Mouse (Mus musculus): ENCODE results near the gene Papss2. TPM values are rescaled to one million over a fixed set of nuclear protein-coding genes. Genes with fewer than 3 reads are reported as not detected.
A peak's percentile ranks its signal among the peaks of the same experiment; 100 is the strongest.

The Papss2 gene
- polyA plus RNA-seq, 1 experiment from 2014 or later, result 5.5 TPM

DNA sequence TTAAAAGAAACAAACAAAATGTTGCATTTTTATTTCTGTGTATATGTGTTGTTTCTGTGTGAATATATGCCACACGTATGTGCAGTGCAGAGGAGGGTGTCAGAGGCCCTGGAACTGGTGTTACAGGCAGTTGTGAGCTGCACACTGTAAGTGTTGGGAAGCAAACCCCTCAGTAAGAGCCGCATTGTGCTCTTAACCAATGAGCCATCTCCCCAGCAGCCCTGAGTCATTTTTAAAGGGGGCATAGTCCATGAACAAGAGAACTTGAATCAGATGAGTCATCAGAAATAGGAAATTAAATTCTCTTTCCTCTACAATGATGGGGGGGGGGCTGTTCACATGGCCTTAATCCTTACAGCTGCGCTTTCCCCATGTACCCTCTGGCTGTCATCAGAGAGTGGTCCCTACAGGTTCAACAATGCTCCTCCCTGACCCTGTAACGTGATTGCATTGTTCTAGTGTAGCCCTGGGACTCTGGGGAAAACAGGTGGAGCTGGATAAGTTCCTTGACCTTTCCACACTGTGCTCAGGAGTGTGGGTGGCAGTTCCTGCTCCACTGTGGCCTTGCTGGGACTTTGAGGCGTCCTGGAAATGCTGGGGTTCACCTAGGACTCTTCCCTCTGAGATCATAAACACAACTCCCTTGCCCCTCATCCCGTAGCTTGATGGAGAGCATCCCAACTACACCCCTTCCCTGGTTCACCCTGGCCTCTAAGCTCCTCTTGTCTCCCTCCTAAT lies 5.6 kb downstream of the Papss2 start:
- 68% methylated on average over 6 of the region's 6 CpGs for WGBS

GRCm38 (mm10) chr19:32603466-32603865 lies 7.9 kb downstream of the Papss2 start:
- no peak for DNase-seq (ENCODE audit: low spot score)
- H3K4me3 ChIP-seq (ENCODE audit: low read depth, low read length), result no peak overlapping the region
- H3K4me2 ChIP-seq (ENCODE audit: low read depth, low read length), result no peak overlapping the region
- no peaks in the 10 kb centered on the region for H3K27me3 ChIP-seq (ENCODE audit: control insufficient read depth, insufficient read depth, low read length)
- no peak overlapping the region for H3K9ac ChIP-seq (replicated peaks; ENCODE audit: low read length)
- WGBS, result 87% methylated on average over 1 of the region's 1 CpGs
- no peaks in the 10 kb centered on the region for H3K9me3 ChIP-seq (replicated peaks; ENCODE audit: control insufficient read depth, low read length)
- H3K4me1 ChIP-seq (ENCODE audit: control insufficient read depth, insufficient read depth, low read length), result no peaks in the 10 kb centered on the region
- H3K27ac ChIP-seq (replicated peaks; ENCODE audit: low read depth, low read length), result no peak overlapping the region
- ATAC-seq (replicated peaks; ENCODE audit: insufficient number of reproducible peaks, low FRiP score, low TSS enrichment, low read depth), result no peak
- no peaks in the 10 kb centered on the region for H3K36me3 ChIP-seq (replicated peaks; ENCODE audit: control insufficient read depth, insufficient read depth, low read depth, low read length)

More for the DNA sequence above, 5.6 kb downstream of the Papss2 start:
- ATAC-seq (replicated peaks; ENCODE audit: insufficient number of reproducible peaks, low FRiP score, low TSS enrichment, low read depth) (0 out of 2 replicates have a peak, but pooled peaks have one; percentile 18), DNase-seq (ENCODE audit: low spot score) (no peak)
- Histone ChIP-seq H3K27me3 (ENCODE audit: control insufficient read depth, insufficient read depth, low read length) (peaks cover 3% of the 10 kb centered on the region; the same call in 1 of the 2 replicates), H3K4me2 (ENCODE audit: low read depth, low read length) (no peak overlapping the region), H3K36me3 (replicated peaks; ENCODE audit: control insufficient read depth, insufficient read depth, low read depth, low read length) (no peaks in the 10 kb centered on the region), H3K9ac (replicated peaks; ENCODE audit: low read length) (no peak overlapping the region), H3K4me1 (ENCODE audit: control insufficient read depth, insufficient read depth, low read length) (no peaks in the 10 kb centered on the region), H3K9me3 (replicated peaks; ENCODE audit: control insufficient read depth, low read length) (no peaks in the 10 kb centered on the region), H3K27ac (replicated peaks; ENCODE audit: low read depth, low read length) (no peak overlapping the region), H3K4me3 (ENCODE audit: low read depth, low read length) (no peak overlapping the region)

GRCm38 (mm10) chr19:32604127-32604526 lies 8.5 kb downstream of the Papss2 start:
- Histone ChIP-seq H3K4me1 (ENCODE audit: control insufficient read depth, insufficient read depth, low read length) (no peaks in the 10 kb centered on the region), H3K9ac (replicated peaks; ENCODE audit: low read length) (no peak overlapping the region), H3K4me3 (ENCODE audit: low read depth, low read length) (no peak overlapping the region), H3K4me2 (ENCODE audit: low read depth, low read length) (no peak overlapping the region), H3K9me3 (replicated peaks; ENCODE audit: control insufficient read depth, low read length) (no peaks in the 10 kb centered on the region), H3K27me3 (ENCODE audit: control insufficient read depth, insufficient read depth, low read length) (no peaks in the 10 kb centered on the region), H3K27ac (replicated peaks; ENCODE audit: low read depth, low read length) (no peak overlapping the region), H3K36me3 (replicated peaks; ENCODE audit: control insufficient read depth, insufficient read depth, low read depth, low read length) (no peaks in the 10 kb centered on the region)
- ATAC-seq (replicated peaks; ENCODE audit: insufficient number of reproducible peaks, low FRiP score, low TSS enrichment, low read depth) (no peak), DNase-seq (ENCODE audit: low spot score) (no peak)
- 55% methylated on average over 8 of the region's 8 CpGs for WGBS

DNA sequence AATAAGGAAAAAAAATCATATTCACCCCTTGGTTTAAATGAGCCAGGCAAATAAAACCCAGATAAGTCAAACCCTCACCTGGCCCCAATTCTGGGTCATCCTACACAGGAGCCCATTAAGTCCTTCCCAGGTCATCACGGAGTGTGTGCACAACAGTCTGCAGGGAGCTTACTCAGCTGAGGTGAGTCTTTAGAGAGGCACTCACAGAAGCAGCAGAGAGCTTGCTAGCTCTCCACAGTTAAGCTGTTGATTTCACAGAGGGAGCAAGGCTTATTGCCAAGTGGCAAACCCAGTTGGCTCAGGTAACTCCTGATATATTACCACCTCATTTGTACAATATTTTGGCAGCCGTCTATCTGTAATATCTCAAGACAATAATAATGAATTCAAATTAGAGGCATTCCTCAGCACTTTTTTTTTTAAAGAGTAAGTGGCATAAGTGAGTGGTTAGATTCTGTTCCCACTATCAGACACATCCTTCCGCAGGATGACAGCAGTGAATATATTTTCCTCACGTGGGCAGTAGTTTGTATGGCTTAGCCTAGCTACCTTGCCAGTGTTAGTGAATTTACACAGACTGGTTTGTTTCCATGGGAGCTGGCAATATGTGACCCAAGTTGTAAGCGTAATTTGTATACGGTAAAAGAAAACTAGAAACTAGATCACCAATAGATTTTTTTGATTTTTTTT lies 9.1 kb downstream of the Papss2 start:
- H3K27ac ChIP-seq (replicated peaks; ENCODE audit: low read depth, low read length), result no peak overlapping the region
- H3K4me1 ChIP-seq (ENCODE audit: control insufficient read depth, insufficient read depth, low read length), result no peaks in the 10 kb centered on the region
- H3K9me3 ChIP-seq (replicated peaks; ENCODE audit: control insufficient read depth, low read length), result no peaks in the 10 kb centered on the region
- WGBS, result 85% methylated on average over 6 of the region's 6 CpGs
- ATAC-seq (replicated peaks; ENCODE audit: insufficient number of reproducible peaks, low FRiP score, low TSS enrichment, low read depth) (no peak), DNase-seq (ENCODE audit: low spot score) (no peak)
- H3K27me3 ChIP-seq (ENCODE audit: control insufficient read depth, insufficient read depth, low read length), result no peaks in the 10 kb centered on the region
- H3K4me3 ChIP-seq (ENCODE audit: low read depth, low read length), result no peak overlapping the region
- H3K4me2 ChIP-seq (ENCODE audit: low read depth, low read length), result no peak overlapping the region
- no peaks in the 10 kb centered on the region for H3K36me3 ChIP-seq (replicated peaks; ENCODE audit: control insufficient read depth, insufficient read depth, low read depth, low read length)
- H3K9ac ChIP-seq (replicated peaks; ENCODE audit: low read length), result no peak overlapping the region

GRCm38 (mm10) chr19:32606227-32606827 lies 10.7 kb downstream of the Papss2 start:
- no peak for ATAC-seq (replicated peaks; ENCODE audit: insufficient number of reproducible peaks, low FRiP score, low TSS enrichment, low read depth)
- no peaks in the 10 kb centered on the region for H3K9me3 ChIP-seq (replicated peaks; ENCODE audit: control insufficient read depth, low read length)
- no peaks in the 10 kb centered on the region for H3K36me3 ChIP-seq (replicated peaks; ENCODE audit: control insufficient read depth, insufficient read depth, low read depth, low read length)
- H3K4me3 ChIP-seq (ENCODE audit: low read depth, low read length), result no peak overlapping the region
- H3K4me2 ChIP-seq (ENCODE audit: low read depth, low read length), result no peak overlapping the region
- no peaks in the 10 kb centered on the region for H3K27me3 ChIP-seq (ENCODE audit: control insufficient read depth, insufficient read depth, low read length)
- H3K27ac ChIP-seq (replicated peaks; ENCODE audit: low read depth, low read length), result no peak overlapping the region
- H3K9ac ChIP-seq (replicated peaks; ENCODE audit: low read length), result no peak overlapping the region
- no peak for DNase-seq (ENCODE audit: low spot score)
- H3K4me1 ChIP-seq (ENCODE audit: control insufficient read depth, insufficient read depth, low read length), result no peaks in the 10 kb centered on the region
- 52% methylated on average over 4 of the region's 4 CpGs for WGBS

DNA sequence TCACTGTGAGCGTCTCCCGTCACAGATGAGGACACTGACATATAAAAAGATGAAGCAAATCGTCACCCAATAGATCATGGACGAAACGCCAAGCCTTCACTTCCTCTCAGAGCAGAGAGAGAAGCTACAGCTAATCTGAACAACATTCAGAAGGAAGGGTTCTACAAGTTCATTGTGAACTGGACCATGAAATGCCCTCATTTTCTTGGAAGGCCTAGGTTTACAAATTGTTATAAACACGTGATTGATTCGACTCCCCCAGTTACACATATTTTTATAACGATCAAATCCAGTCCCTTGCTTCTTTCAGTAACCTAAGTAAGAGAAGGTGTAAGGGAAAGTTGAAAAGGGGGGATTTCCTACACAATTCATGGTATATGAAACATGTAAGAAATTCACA lies 11.4 kb downstream of the Papss2 start:
- WGBS, result 88% methylated on average over 8 of the region's 8 CpGs
- no peak overlapping the region for H3K27ac ChIP-seq (replicated peaks; ENCODE audit: low read depth, low read length)
- no peaks in the 10 kb centered on the region for H3K9me3 ChIP-seq (replicated peaks; ENCODE audit: control insufficient read depth, low read length)
- H3K4me3 ChIP-seq (ENCODE audit: low read depth, low read length), result no peak overlapping the region
- no peak overlapping the region for H3K4me2 ChIP-seq (ENCODE audit: low read depth, low read length)
- no peaks in the 10 kb centered on the region for H3K4me1 ChIP-seq (ENCODE audit: control insufficient read depth, insufficient read depth, low read length)
- H3K9ac ChIP-seq (replicated peaks; ENCODE audit: low read length), result no peak overlapping the region
- H3K27me3 ChIP-seq (ENCODE audit: control insufficient read depth, insufficient read depth, low read length), result no peaks in the 10 kb centered on the region
- no peaks in the 10 kb centered on the region for H3K36me3 ChIP-seq (replicated peaks; ENCODE audit: control insufficient read depth, insufficient read depth, low read depth, low read length)
- DNase-seq (ENCODE audit: low spot score) (no peak), ATAC-seq (replicated peaks; ENCODE audit: insufficient number of reproducible peaks, low FRiP score, low TSS enrichment, low read depth) (no peak)

DNA sequence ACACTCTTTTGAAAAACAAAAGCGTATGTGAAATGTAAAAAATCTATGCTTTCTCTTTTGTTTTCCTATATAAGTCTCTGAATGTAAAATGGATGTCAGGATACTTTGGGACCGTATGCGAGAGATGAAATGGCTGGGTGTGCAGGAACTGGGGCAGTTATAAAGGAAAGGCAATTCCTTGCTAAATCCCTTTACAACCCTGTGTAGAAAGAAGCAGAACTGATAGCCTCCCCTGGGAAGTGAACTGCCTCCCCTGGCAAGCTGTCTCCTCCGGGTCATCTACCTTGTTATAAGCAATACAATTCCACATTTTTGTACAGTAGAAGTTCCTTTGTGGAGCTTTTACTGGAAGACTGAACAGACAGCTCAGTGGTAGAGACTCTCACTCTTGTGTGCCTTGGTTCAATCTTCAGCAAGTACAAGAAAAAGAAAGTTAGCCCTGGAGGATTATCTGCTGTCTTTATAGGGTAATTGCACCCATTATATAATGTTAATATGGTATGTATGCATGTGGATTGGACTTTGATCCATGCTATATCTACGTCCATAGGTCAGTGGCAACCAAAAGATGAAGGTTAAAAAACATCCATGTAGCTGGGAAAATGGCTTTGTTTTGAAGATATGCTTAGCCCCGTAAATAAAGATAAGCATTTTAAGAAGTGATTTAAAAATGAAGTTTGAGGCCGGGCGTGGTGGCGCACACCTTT lies 15.9 kb downstream of the Papss2 start:
- 91% methylated on average over 9 of the region's 9 CpGs for WGBS
- Histone ChIP-seq H3K27me3 (ENCODE audit: control insufficient read depth, insufficient read depth, low read length) (no peaks in the 10 kb centered on the region), H3K4me2 (ENCODE audit: low read depth, low read length) (no peak overlapping the region), H3K4me3 (ENCODE audit: low read depth, low read length) (no peak overlapping the region), H3K36me3 (replicated peaks; ENCODE audit: control insufficient read depth, insufficient read depth, low read depth, low read length) (no peaks in the 10 kb centered on the region), H3K4me1 (ENCODE audit: control insufficient read depth, insufficient read depth, low read length) (no peaks in the 10 kb centered on the region), H3K9ac (replicated peaks; ENCODE audit: low read length) (no peak overlapping the region), H3K27ac (replicated peaks; ENCODE audit: low read depth, low read length) (no peak overlapping the region), H3K9me3 (replicated peaks; ENCODE audit: control insufficient read depth, low read length) (no peaks in the 10 kb centered on the region)
- DNase-seq (ENCODE audit: low spot score) (no peak), ATAC-seq (replicated peaks; ENCODE audit: insufficient number of reproducible peaks, low FRiP score, low TSS enrichment, low read depth) (no peak)

All from embryonic facial prominence, embryonic 11.5 days (tissue).